Mouse (Mus musculus) brain, embryonic 14.5 days (tissue): ENCODE data around the gene Fmnl2. TPM values are rescaled to one million over a fixed set of nuclear protein-coding genes. Genes with fewer than 3 reads are reported as not detected.

Source experiments
- DNase-seq: peaks from one replicate; pipeline ENCODE4 v3.0.0-alpha.2; 2011; ENCODE audit warnings: low read depth
- CTCF ChIP-seq: fragments of 200-500 bp; IDR thresholded peaks from 2 replicates; pipeline ENCODE4 v1.5.1; 2012; ENCODE audit warnings: inconsistent platforms, mild to moderate bottlenecking, moderate library complexity, borderline replicate concordance; ENCODE audit not compliant: insufficient read depth, insufficient read length; ENCODE audit errors: extremely low read depth
- POLR2A ChIP-seq: fragments of 200-500 bp; IDR thresholded peaks from 2 replicates; pipeline ENCODE4 v1.6.1; 2012; ENCODE audit warnings: mild to moderate bottlenecking, inconsistent platforms, borderline replicate concordance; ENCODE audit not compliant: poor library complexity, insufficient read depth, insufficient read length, severe bottlenecking; ENCODE audit errors: extremely low read depth
- polyA plus RNA-seq: library from polyadenylated mRNA; depleted of rRNA; stranded (reverse); fragments of >200 nt; gene quantifications from 2 replicates; pipeline ENCODE4 v1.2.3, GENCODE M21; 2012; rRNA removed

Gene Fmnl2
- polyA plus RNA-seq, 1 experiment = 45.8 TPM

DNA sequence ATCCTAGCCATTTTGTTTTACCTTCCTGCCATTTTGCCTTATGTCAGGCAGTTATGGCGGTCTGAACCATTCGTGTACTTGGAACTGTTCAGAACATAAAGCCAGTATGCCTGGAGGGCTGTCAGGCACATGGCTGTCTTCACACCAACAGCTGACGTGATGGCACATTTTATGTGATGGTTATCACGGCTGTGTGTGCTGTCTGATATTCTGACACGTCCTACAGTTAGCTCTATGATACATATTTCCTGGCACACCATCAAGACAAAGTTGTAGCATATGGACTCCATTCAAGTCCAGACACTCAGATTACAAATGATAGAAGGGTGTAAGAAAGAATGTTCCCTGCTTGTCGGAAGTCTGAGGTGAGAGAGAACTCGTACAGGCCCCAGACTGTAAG is 248.4 kb downstream of the Fmnl2 start:
- DNase-seq = peak; percentile 89
- TF ChIP-seq POLR2A (no peak), CTCF (no peak)

DNA sequence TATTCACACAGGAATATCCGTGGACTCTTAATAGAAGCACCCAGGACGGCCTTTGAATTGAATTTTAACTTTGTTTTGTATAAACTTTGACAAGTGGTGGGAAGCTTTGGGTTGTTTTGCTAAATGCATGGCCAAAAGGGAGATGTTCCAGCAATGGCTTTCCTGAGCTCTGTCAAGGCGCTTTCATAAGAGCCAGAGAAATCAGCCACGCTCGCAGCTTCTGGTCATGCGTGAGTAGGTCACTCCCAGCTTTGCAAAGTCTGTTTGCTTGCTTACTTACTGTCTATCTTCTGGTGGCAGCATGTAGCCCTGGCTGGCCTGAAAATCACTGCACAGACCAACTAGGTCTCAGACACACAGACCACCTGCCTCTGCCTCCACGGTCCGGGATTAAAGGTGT is 248.8 kb downstream of the Fmnl2 start:
- DNase-seq = no peak
- TF ChIP-seq CTCF (no peak), POLR2A (no peak)

DNA sequence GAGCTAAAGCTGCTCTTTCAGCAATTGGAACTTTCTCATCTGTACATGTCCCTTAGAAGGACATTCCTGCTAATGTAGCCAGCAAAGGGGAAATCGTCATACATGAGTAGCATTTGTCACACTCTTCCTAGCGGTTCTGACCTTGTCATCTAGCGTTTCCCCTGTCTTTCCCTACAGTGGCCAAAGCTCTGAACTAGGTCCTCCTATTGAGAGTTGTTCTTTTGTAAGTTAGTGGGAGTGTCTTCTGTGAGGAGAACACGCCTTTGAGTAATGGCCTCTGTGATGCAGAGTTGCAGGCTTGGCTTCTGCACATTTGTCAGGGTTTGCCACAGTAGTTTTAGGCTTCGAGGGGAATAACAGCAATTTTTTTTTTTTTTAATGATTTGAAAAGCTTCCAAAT is 250.9 kb downstream of the Fmnl2 start:
- no peak for TF ChIP-seq POLR2A
- no peak for TF ChIP-seq CTCF
- no peak for DNase-seq

DNA sequence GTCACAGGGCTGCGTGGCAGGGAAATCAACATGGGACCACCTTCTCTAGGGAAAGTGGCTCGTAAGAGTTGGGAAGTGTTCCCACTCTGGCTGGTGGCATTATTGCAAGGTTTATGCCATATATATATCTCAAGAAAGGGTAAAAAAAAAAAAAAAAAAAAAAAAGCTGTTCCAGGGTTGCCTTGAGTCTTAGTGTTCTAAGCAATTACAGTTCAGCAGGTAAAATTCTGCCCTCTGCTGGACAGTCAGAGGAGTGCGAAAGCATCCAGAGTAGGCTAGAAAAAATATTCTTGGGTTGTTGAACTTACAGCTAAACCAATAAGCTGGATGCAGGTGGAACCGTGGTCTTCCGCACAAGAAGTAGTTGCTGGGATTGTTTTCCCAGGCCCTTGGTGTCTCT is 264.1 kb downstream of the Fmnl2 start:
- TF ChIP-seq CTCF (peak; percentile 73; the same call in 1 of the 2 replicates), POLR2A (no peak)

DNA sequence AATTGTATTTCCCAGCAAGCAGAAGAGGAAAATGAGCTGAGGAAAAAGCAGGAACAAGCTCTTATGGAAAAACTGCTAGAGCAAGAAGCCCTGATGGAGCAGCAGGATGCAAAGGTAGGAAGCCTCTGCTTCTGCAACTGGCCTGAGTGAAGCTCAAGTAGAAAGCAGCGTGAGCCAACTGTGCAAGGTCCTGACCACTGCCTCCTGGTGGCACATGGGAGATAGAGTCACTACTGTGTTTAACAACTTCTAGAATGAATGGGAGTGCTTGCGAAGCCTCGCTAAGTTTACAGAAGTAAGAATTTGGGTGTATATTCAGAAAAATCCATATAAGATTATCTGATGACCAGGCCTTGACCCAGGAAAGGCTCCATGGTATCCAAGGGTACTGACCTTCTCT is 268.3 kb downstream of the Fmnl2 start:
- peak; percentile 28; the same call in 1 of the 2 replicates for TF ChIP-seq CTCF
- no peak for TF ChIP-seq POLR2A
- peak; percentile 14 for DNase-seq

More for the DNA sequence above, 264.1 kb downstream of the Fmnl2 start:
- peak; percentile 74 for DNase-seq

DNA sequence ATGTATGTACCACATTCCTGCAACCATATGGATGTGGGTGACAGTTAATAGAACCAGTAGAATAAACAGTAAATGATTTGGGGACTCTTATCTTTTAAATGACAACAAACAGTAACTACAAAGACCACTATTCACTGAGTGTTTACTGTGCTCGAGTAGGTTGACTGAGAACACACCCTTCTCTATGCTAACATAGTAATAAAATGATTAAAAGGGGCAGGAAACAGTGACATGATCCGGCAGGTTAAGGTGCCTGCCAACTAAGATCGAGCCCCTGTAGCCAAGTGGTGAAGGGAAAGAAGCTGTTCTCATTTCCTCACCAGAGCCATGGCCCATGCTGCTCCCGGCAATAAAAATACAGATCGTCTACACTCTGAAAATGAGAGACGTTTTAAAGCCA is 271.4 kb downstream of the Fmnl2 start:
- no peak for DNase-seq
- TF ChIP-seq CTCF = no peak
- TF ChIP-seq POLR2A = no peak

DNA sequence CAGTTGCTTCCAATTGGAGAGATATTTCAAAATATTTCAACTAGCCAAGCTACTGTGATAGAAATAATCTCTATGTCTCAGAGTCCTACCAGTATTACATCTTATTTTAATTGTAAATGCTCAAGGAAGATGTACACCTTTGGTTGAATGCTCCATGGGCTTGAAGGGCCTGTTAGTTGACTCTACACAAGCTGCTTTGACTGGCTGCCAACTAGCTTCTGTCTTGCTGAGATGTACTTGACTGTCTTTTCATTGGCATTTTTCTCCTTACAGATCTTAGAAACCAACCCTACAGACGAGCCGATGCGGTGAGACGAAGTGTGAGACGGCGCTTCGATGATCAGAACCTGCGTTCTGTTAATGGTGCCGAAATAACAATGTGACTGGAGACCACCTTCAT is 273.9 kb downstream of the Fmnl2 start:
- TF ChIP-seq CTCF (no peak), POLR2A (no peak)
- DNase-seq = peak; percentile 38

DNA sequence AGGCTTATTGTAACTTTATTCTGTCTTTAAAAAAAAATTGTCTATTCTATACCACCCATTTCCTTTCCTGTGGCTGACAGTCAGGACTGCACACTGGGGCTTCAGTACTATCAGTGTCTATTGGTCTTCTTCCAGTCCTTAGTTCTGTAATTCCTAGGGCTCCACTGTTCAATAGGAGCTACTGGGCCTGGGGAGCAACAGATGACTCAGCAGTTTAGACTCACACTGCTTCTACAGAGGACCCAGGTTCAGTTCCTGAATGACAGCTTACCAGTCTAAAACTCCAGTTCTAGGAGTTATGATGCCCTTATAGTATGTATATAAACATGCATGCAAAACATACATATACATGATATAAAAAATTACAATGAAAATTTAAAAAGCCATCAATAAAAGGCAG is 289.2 kb downstream of the Fmnl2 start:
- no peak for DNase-seq
- TF ChIP-seq POLR2A (no peak), CTCF (no peak)

DNA sequence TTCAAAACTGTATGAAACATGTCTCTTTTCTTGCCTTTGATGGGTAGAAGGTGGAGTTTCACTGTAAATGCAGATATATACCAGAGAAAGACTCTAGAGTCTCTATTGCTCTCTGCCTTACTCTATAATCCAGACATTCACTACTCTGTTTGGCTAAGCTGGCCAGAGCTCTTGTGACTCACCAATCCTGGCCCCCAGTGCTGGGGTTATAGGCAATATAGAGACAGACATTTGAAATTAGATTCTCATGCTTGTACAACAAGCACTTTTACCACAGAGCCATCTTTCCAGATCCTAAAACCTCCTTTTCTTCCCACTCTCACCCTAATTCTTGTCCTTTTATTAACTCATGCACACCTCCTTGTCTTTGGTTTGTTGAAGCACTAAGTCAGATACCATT is 316.3 kb downstream of the Fmnl2 start:
- no peak for DNase-seq
- TF ChIP-seq CTCF (no peak), POLR2A (no peak)

DNA sequence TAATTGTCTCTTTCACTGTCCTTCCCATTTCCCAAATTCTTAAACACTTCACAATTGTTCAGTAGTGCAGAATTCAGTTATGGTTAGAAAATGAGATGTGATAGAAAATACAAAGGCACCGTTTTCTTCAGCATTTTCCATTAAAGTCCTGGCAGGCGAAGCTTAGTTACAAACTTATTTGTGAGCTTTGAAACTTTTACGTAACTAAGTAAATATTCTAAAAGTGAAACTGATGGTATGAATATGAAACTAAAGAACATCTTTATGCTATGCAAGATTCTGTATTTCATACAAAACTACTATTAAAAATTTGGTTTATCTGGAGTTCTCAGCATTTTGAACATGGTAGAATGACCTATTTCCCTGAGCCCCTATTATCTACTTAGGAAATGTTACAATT is 321.3 kb downstream of the Fmnl2 start:
- TF ChIP-seq POLR2A = no peak
- TF ChIP-seq CTCF = no peak
- no peak for DNase-seq

DNA sequence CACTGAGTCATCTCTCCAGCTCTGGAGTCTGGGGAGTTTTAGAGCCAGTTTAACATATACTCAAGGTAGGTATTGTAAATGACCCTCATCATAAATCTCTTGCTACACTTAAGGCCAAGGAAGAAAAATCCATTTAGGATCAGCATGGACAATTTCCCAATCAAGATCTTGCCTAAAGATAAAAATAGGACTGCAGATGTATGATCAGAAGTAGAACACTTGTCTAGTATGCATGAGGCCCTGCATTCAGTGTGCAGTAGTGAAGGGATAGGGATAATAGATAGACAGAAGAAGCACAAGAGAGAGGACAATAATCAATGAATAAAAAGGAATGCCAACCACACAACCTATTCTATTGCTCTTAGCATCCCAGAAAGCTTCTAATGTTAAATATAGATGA is 322.2 kb downstream of the Fmnl2 start:
- TF ChIP-seq CTCF = no peak
- no peak for DNase-seq

Other genes with a start within 250 kb of the Fmnl2 start
- gene Cacnb4, start 181.0 kb upstream of the Fmnl2 start, polyA plus RNA-seq = 10.1 and 11.7 TPM in 2 replicates
- gene Stam2, start 115.6 kb upstream of the Fmnl2 start, polyA plus RNA-seq = 23.5 and 25.9 TPM in 2 replicates